Mouse (Mus musculus) lung, postnatal 14 days (tissue): ENCODE data around the gene Clca4b.
"Not testable (repeated sequence)": the region's sequence is repeated elsewhere in the genome, so short reads cannot be mapped to it uniquely, and the experiment has no call there.

Experiments
- DNase-seq: peaks from one replicate; pipeline ENCODE4 v3.0.0; 2021

The Clca4b gene

GRCm38 (mm10) chr3:144932335-144932734 lies at the start of gene Clca4b:
TSS of gene Clca4b (minus strand) at chr3:144932529.
- DNase-seq: no peak

- no peak for DNase-seq
These were observed 48.2 kb upstream of the Clca4b start for GRCm38 (mm10) chr3:144980551-144980950.

- no peak for DNase-seq
These were observed 45.3 kb upstream of the Clca4b start for GRCm38 (mm10) chr3:144977631-144978030.

GRCm38 (mm10) chr3:144976091-144976490 lies 43.8 kb upstream of the Clca4b start:
- no peak for DNase-seq

- DNase-seq: no peak
These were observed 42.6 kb upstream of the Clca4b start, which contains the start of gene Clca4a for GRCm38 (mm10) chr3:144974945-144975344. TSS of gene Clca4a (minus strand) at chr3:144975045.

GRCm38 (mm10) chr3:144971553-144972270 lies 39.4 kb upstream of the Clca4b start:
- no peak for DNase-seq

GRCm38 (mm10) chr3:144969755-144970154 lies 37.4 kb upstream of the Clca4b start:
- DNase-seq: no peak

- no peak for DNase-seq
These were observed 33.7 kb upstream of the Clca4b start for GRCm38 (mm10) chr3:144966074-144966473.

GRCm38 (mm10) chr3:144950829-144951228 lies 18.5 kb upstream of the Clca4b start:
- no peak for DNase-seq

- not testable (repeated sequence) for DNase-seq
These were observed 15.0 kb upstream of the Clca4b start for GRCm38 (mm10) chr3:144947376-144947775.

- DNase-seq: not testable (repeated sequence)
These were observed 1.3 kb upstream of the Clca4b start for GRCm38 (mm10) chr3:144933625-144934024.

- DNase-seq: no peak
These were observed 722 bp upstream of the Clca4b start for GRCm38 (mm10) chr3:144933011-144933491.

GRCm38 (mm10) chr3:144914014-144914413 lies 18.3 kb downstream of the Clca4b start:
- DNase-seq: no peak

- DNase-seq: no peak
These were observed 35.2 kb downstream of the Clca4b start for GRCm38 (mm10) chr3:144897042-144897678.

GRCm38 (mm10) chr3:144890246-144890758 lies 42.0 kb downstream of the Clca4b start:
- no peak for DNase-seq

- DNase-seq: no peak
These were observed 45.4 kb downstream of the Clca4b start for GRCm38 (mm10) chr3:144886957-144887356.

- DNase-seq: not testable (repeated sequence)
These were observed 60.3 kb downstream of the Clca4b start for GRCm38 (mm10) chr3:144872012-144872411.
